In genomic region chr10:85354270-85354669, GRCm38 (mm10) we compare ENCODE assay signal across 13 mouse cellular contexts.
"Had no signal": no experiment of that assay in that cellular context is flagged by ENCODE, and none has a peak within 500 bp of the region (broad histone marks: within the 10 kb centered on the region; RNA-seq: fewer than 3 reads in every experiment).

No protein-coding gene starts in this region.

- DNase-seq: kidney, adult 18-20 months; kidney, postnatal 14 days; left cerebral cortex, postnatal 4 days; liver, embryonic 13.5 days; lung, adult 18-20 months; lung, postnatal 4 days; midbrain, embryonic 14.5 days; right cerebral cortex, adult 18-20 months; thymus, postnatal 36 days had no signal

- H3K9ac ChIP-seq: kidney, embryonic 15.5 days; limb, embryonic 13.5 days; liver, embryonic 13.5 days; neural tube, embryonic 15.5 days had no signal

- H3K27me3 ChIP-seq: kidney, embryonic 15.5 days; limb, embryonic 13.5 days; liver, embryonic 13.5 days; neural tube, embryonic 15.5 days had no signal

- H3K4me3 ChIP-seq: kidney, embryonic 15.5 days; limb, embryonic 13.5 days; liver, embryonic 13.5 days; myocyte; neural tube, embryonic 15.5 days had no signal

- H3K4me2 ChIP-seq: kidney, embryonic 15.5 days; limb, embryonic 13.5 days; liver, embryonic 13.5 days; neural tube, embryonic 15.5 days had no signal

- H3K27ac ChIP-seq: kidney, embryonic 15.5 days; limb, embryonic 13.5 days; liver, embryonic 13.5 days; neural tube, embryonic 15.5 days had no signal

- H3K36me3 ChIP-seq: kidney, embryonic 15.5 days; limb, embryonic 13.5 days; liver, embryonic 13.5 days; neural tube, embryonic 15.5 days had no signal

- H3K4me1 ChIP-seq: kidney, embryonic 15.5 days; limb, embryonic 13.5 days; liver, embryonic 13.5 days; neural tube, embryonic 15.5 days had no signal

- H3K9me3 ChIP-seq: kidney, embryonic 15.5 days; limb, embryonic 13.5 days; liver, embryonic 13.5 days; neural tube, embryonic 15.5 days had no signal
